19 mouse cellular contexts compared by ENCODE assay signal in the genomic region with DNA sequence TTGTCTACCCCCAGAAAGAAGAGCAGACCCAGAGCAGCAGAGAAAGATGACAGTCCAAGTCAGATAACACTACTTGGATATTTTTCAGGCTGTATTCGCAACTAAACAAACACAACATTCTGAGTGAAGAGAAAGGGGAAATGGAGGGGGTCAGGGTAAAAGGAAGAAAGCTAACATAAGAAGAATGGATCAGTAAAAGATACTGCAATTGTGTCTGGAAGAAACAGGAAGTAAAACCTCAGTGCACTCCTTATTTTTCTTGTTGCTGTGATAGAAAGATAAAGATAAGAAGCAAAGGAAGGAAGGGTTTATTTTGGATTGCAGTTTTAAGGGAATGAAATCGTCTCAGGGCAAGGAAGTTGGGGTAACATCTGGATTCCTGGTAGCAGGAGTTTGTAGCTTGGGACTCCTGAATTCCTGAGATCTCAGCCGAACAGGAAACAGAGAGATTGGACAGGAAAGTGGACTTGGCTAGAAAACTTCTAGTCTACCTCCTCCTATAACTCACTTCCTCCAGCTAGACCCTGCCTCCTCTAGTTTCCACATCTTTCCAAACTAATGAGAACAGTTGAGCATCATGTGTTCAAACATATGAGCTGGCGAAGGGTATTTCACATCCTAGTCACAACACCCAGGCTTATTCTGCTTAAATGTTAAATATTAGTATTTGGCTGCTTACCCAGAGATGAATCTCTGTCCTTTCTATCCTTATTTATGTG. TPM values are rescaled to one million over a fixed set of nuclear protein-coding genes. Genes with fewer than 3 reads are reported as not detected.
DNase-seq lines count a peak whose midpoint lies in the region; ATAC-seq and TF ChIP-seq lines count a peak whose summit lies in the region.
"Had no signal": no experiment of that assay in that cellular context is flagged by ENCODE, and none has a peak within 500 bp of the region (broad histone marks: within the 10 kb centered on the region; RNA-seq: fewer than 3 reads in every experiment).

No protein-coding gene starts in this region.

- 64% methylated on average over 4 of the region's 4 CpGs for WGBS in kidney, embryonic 15.5 days
- 65% methylated on average over 4 of the region's 4 CpGs for WGBS in embryonic facial prominence, embryonic 13.5 days
- 47% methylated on average over 4 of the region's 4 CpGs for WGBS in intestine, postnatal 0 days
- 52% methylated on average over 4 of the region's 4 CpGs for WGBS in liver, embryonic 11.5 days

- no peaks in the 10 kb centered on the region for H3K36me3 ChIP-seq in kidney, embryonic 15.5 days
- H3K36me3 ChIP-seq in MEL (ENCODE audit: control insufficient read depth in 1 of 2, insufficient read depth in 2 of 2, low read length in 2 of 2): peaks cover 0 to 6% of the 10 kb centered on the region in 2 experiments; a peak in 2 of 4 replicates
- H3K36me3 ChIP-seq in embryonic facial prominence, embryonic 13.5 days: no peaks in the 10 kb centered on the region
- H3K36me3 ChIP-seq in intestine, postnatal 0 days (ENCODE audit: control insufficient read depth, insufficient read depth): no peaks in the 10 kb centered on the region
- H3K36me3 ChIP-seq in liver, embryonic 11.5 days (ENCODE audit: control insufficient read depth, insufficient read depth, low read length): no peaks in the 10 kb centered on the region
- H3K36me3 ChIP-seq: forebrain, embryonic 12.5 days; heart, embryonic 12.5 days; hindbrain, embryonic 12.5 days; lung, embryonic 15.5 days; midbrain, embryonic 15.5 days had no signal

- H3K79me2 ChIP-seq in MEL (ENCODE audit: control insufficient read depth, insufficient read depth, low read length, poor library complexity): no peaks in the 10 kb centered on the region

- peaks cover 4% of the 10 kb centered on the region; the same call in 1 of the 2 replicates for H3K4me1 ChIP-seq in kidney, embryonic 15.5 days
- H3K4me1 ChIP-seq in MEL (ENCODE audit: control insufficient read depth in 1 of 2, insufficient read depth in 2 of 2, low read length in 2 of 2): peaks cover 0 to 3% of the 10 kb centered on the region in 2 experiments; a peak in 3 of 4 replicates
- H3K4me1 ChIP-seq in embryonic facial prominence, embryonic 13.5 days: peaks cover 29% of the 10 kb centered on the region
- no peaks in the 10 kb centered on the region for H3K4me1 ChIP-seq in intestine, postnatal 0 days (replicated peaks; ENCODE audit: control insufficient read depth, insufficient read depth, low read length)
- H3K4me1 ChIP-seq in liver, embryonic 11.5 days (replicated peaks; ENCODE audit: control insufficient read depth, insufficient read depth, low read length): no peaks in the 10 kb centered on the region
- H3K4me1 ChIP-seq: forebrain, embryonic 12.5 days; hindbrain, embryonic 12.5 days; lung, embryonic 15.5 days; midbrain, embryonic 15.5 days had no signal

- TF ChIP-seq EP300 in MEL (IDR thresholded peaks at IDR 0.05; ENCODE audit: low read depth in 1 of 2, low read length in 2 of 2): peak; percentile 26 to 57; a peak in 2 of 4 replicates

- TF ChIP-seq RAD21 in MEL (IDR thresholded peaks at IDR 0.05; ENCODE audit: low read depth, low read length): no peak

- H3K4me3 ChIP-seq in kidney, embryonic 15.5 days (replicated peaks): no peak overlapping the region
- no peak overlapping the region for H3K4me3 ChIP-seq in MEL (ENCODE audit: control insufficient read depth in 1 of 2, insufficient read depth in 1 of 2, low read depth in 2 of 2, low read length in 2 of 2)
- H3K4me3 ChIP-seq in embryonic facial prominence, embryonic 13.5 days: no peak overlapping the region
- H3K4me3 ChIP-seq in intestine, postnatal 0 days (ENCODE audit: low read depth, low read length): no peak overlapping the region
- no peak overlapping the region for H3K4me3 ChIP-seq in liver, embryonic 11.5 days (ENCODE audit: low read depth, low read length)
- H3K4me3 ChIP-seq: forebrain, embryonic 12.5 days; heart, embryonic 12.5 days; hindbrain, embryonic 12.5 days; lung, embryonic 15.5 days; megakaryocyte, embryonic 14.5 days; midbrain, embryonic 15.5 days had no signal

- no peak for TF ChIP-seq CTCF in MEL (IDR thresholded peaks at IDR 0.05 in 2 of 3, conservative IDR thresholded peaks at IDR 0.05 in 1 of 3; ENCODE audit: control insufficient read depth in 1 of 3, insufficient read depth in 1 of 3, low read depth in 2 of 3, low read length in 3 of 3, poor library complexity in 1 of 3, severe bottlenecking in 1 of 3)
- no peak for TF ChIP-seq CTCF in intestine, postnatal 0 days (IDR thresholded peaks at IDR 0.05; ENCODE audit: low read depth)

- DNase-seq in kidney, postnatal 36 days: no peak
- DNase-seq in MEL (ENCODE audit: low read depth, low spot score): peak; percentile 60
- no peak for DNase-seq in liver, embryonic 11.5 days (ENCODE audit: low spot score)
- DNase-seq: adrenal gland, adult 8-10 months; cerebellum, adult 18-20 months; gastrocnemius, postnatal 36 days; layer of hippocampus, adult 9-11 months; retina, postnatal 1 day had no signal

- H3K27ac ChIP-seq in kidney, embryonic 15.5 days: peak overlapping the region; percentile 71
- H3K27ac ChIP-seq in MEL (ENCODE audit: control insufficient read depth, low read depth, low read length): no peak overlapping the region
- peak overlapping the region; percentile 55 for H3K27ac ChIP-seq in embryonic facial prominence, embryonic 13.5 days
- no peak overlapping the region for H3K27ac ChIP-seq in intestine, postnatal 0 days (ENCODE audit: low read depth, low read length)
- no peak overlapping the region for H3K27ac ChIP-seq in liver, embryonic 11.5 days (ENCODE audit: low read depth, low read length)
- H3K27ac ChIP-seq: forebrain, embryonic 12.5 days; hindbrain, embryonic 12.5 days; lung, embryonic 15.5 days; midbrain, embryonic 15.5 days had no signal

- H3K27me3 ChIP-seq in kidney, embryonic 15.5 days: peaks cover 24% of the 10 kb centered on the region
- H3K27me3 ChIP-seq in MEL (ENCODE audit: control insufficient read depth in 1 of 2, insufficient read depth in 2 of 2, low read length in 2 of 2): no peaks in the 10 kb centered on the region
- peaks cover 38% of the 10 kb centered on the region for H3K27me3 ChIP-seq in embryonic facial prominence, embryonic 13.5 days
- H3K27me3 ChIP-seq in intestine, postnatal 0 days (replicated peaks; ENCODE audit: control insufficient read depth, insufficient read depth, low read length): 0 out of 2 replicates have a peak, but pooled peaks cover 4% of the 10 kb centered on the region
- peaks cover 4% of the 10 kb centered on the region; the same call in 1 of the 2 replicates for H3K27me3 ChIP-seq in liver, embryonic 11.5 days (replicated peaks; ENCODE audit: control insufficient read depth, insufficient read depth, low read length)
- H3K27me3 ChIP-seq: lung, embryonic 15.5 days had no signal

- H3K4me2 ChIP-seq in kidney, embryonic 15.5 days: no peak overlapping the region
- no peak overlapping the region for H3K4me2 ChIP-seq in embryonic facial prominence, embryonic 13.5 days
- H3K4me2 ChIP-seq in intestine, postnatal 0 days (replicated peaks; ENCODE audit: low read depth): no peak overlapping the region
- no peak overlapping the region for H3K4me2 ChIP-seq in liver, embryonic 11.5 days
- H3K4me2 ChIP-seq: forebrain, embryonic 12.5 days; heart, embryonic 12.5 days; hindbrain, embryonic 12.5 days; lung, embryonic 15.5 days; midbrain, embryonic 15.5 days had no signal

- H3K9me3 ChIP-seq in kidney, embryonic 15.5 days (replicated peaks): no peaks in the 10 kb centered on the region
- H3K9me3 ChIP-seq in MEL (replicated peaks; ENCODE audit: insufficient read depth, low read length): no peaks in the 10 kb centered on the region
- H3K9me3 ChIP-seq in embryonic facial prominence, embryonic 13.5 days: no peaks in the 10 kb centered on the region
- H3K9me3 ChIP-seq in intestine, postnatal 0 days (ENCODE audit: control insufficient read depth): no peaks in the 10 kb centered on the region
- no peaks in the 10 kb centered on the region for H3K9me3 ChIP-seq in liver, embryonic 11.5 days (ENCODE audit: control insufficient read depth, low read length)
- H3K9me3 ChIP-seq: forebrain, embryonic 12.5 days; heart, embryonic 12.5 days; hindbrain, embryonic 12.5 days; lung, embryonic 15.5 days; megakaryocyte, embryonic 14.5 days; midbrain, embryonic 15.5 days had no signal

- no peak overlapping the region for H3K9ac ChIP-seq in kidney, embryonic 15.5 days
- H3K9ac ChIP-seq in MEL (ENCODE audit: control insufficient read depth, low read depth, low read length, poor library complexity, severe bottlenecking): no peak overlapping the region
- H3K9ac ChIP-seq in embryonic facial prominence, embryonic 13.5 days: no peak overlapping the region
- no peak overlapping the region for H3K9ac ChIP-seq in intestine, postnatal 0 days (ENCODE audit: low read depth, low read length)
- no peak overlapping the region for H3K9ac ChIP-seq in liver, embryonic 11.5 days (ENCODE audit: low read depth, low read length)
- H3K9ac ChIP-seq: forebrain, embryonic 12.5 days; heart, embryonic 12.5 days; hindbrain, embryonic 12.5 days; lung, embryonic 15.5 days; midbrain, embryonic 15.5 days had no signal

- ATAC-seq in kidney, embryonic 15.5 days (replicated peaks; ENCODE audit: low FRiP score): no peak
- ATAC-seq in embryonic facial prominence, embryonic 13.5 days (ENCODE audit: insufficient number of reproducible peaks, insufficient read depth, low FRiP score, low TSS enrichment, low read depth): no peak
- ATAC-seq in megakaryocyte, adult 5-6 weeks (ENCODE audit: poor library complexity, severe bottlenecking): peak; percentile 47; the same call in 1 of the 2 replicates
- ATAC-seq in intestine, postnatal 0 days: no peak
- ATAC-seq in liver, embryonic 11.5 days (replicated peaks; ENCODE audit: low FRiP score): no peak
- ATAC-seq: inflammation-experienced regulatory T-cells, adult 6 months; midbrain, embryonic 15.5 days had no signal

- no peak for TF ChIP-seq POLR2A in MEL (IDR thresholded peaks at IDR 0.05; ENCODE audit: control insufficient read depth in 1 of 2, insufficient read depth in 1 of 2, low read depth in 1 of 2, low read length in 2 of 2, poor library complexity in 1 of 2)

TF ChIP-seq in MEL, 35 proteins besides CTCF, POLR2A, EP300 and RAD21 (continues in another document):
- TF ChIP-seq ELF1 (IDR thresholded peaks at IDR 0.05; ENCODE audit: low read depth, low read length) (no peak), TBP (IDR thresholded peaks at IDR 0.05; ENCODE audit: low read depth, low read length) (0 out of 2 replicates have a peak, but pooled peaks have one; percentile 20), MYC (IDR thresholded peaks at IDR 0.05; ENCODE audit: low read depth, low read length) (no peak)

RNA-seq across cellular contexts. Expression of a gene that starts 16.3 kb away (rescaled TPM):
- 51.2 and 55.7 TPM in 2 replicates for polyA plus RNA-seq in kidney, embryonic 15.5 days (2015; fragmentation: Nextera tagmentation; extraction: Ambion mirVana)
- total RNA-seq in MEL (2012; rRNA removed): 92.4 and 94.1 TPM in 2 replicates
- polyA plus RNA-seq in MEL (2012; ENCODE audit: insufficient read depth in 1 of 2, insufficient read length in 2 of 2, low read depth in 1 of 2, low replicate concordance in 2 of 2, missing spikeins in 1 of 2): 10 to 100 TPM; 34.3 to 72.8 TPM
- polyA plus RNA-seq in embryonic facial prominence, embryonic 13.5 days (2015; fragmentation: Nextera tagmentation; extraction: Ambion mirVana): 53.7 and 56.7 TPM in 2 replicates
- total RNA-seq in megakaryocyte, adult 5-6 weeks (2015): 36.5 and 41.4 TPM in 2 replicates
- 56.6 and 62.1 TPM in 2 replicates for total RNA-seq in megakaryocyte, adult 5-6 weeks (2017)
- 14.3 and 15.3 TPM in 2 replicates for polyA plus RNA-seq in intestine, postnatal 0 days (2015; fragmentation: Nextera tagmentation; extraction: Ambion mirVana)
- polyA plus RNA-seq in liver, embryonic 11.5 days (2014; fragmentation: Nextera tagmentation; extraction: Ambion mirVana): 43.8 and 46.3 TPM in 2 replicates

Comparison
In these comparisons a context has a peak if more than half of its experiments do, and no peak if none do; other contexts are left out.
1. H3K27ac ChIP-seq: peak in kidney, embryonic 15.5 days (single experiment) and embryonic facial prominence, embryonic 13.5 days (single experiment); none in MEL (single experiment), intestine, postnatal 0 days (single experiment) and liver, embryonic 11.5 days (single experiment).